Mouse (Mus musculus) frontal cortex, postnatal 25 days (tissue): ENCODE measurements around the gene Nphs1.
"Not testable (repeated sequence)": the region's sequence is repeated elsewhere in the genome, so short reads cannot be mapped to it uniquely, and the experiment has no call there.

Experiments
- DNase-seq, 2 experiments: peaks; one replicate each; pipeline ENCODE4 v3.0.0; 2022; ENCODE audit warnings: low spot score in 2 of 2

Nphs1 gene

GRCm38 (mm10) chr7:30440697-30441096, 17.4 kb upstream of the Nphs1 start:
- no peak for DNase-seq

- no peak for DNase-seq
These were observed 14.4 kb upstream of the Nphs1 start for GRCm38 (mm10) chr7:30443696-30444095.

GRCm38 (mm10) chr7:30444154-30444970, 13.8 kb upstream of the Nphs1 start:
- DNase-seq, result peak in 1 of 2 experiments; percentile 56

GRCm38 (mm10) chr7:30444971-30445751, 13.0 kb upstream of the Nphs1 start, which contains the start of gene Aplp1:
Gene Aplp1, minus strand, starts transcription at chr7:30445535.
- peak in 1 of 2 experiments; percentile 67 for DNase-seq

- DNase-seq, result no peak
These were observed 7.9 kb upstream of the Nphs1 start for GRCm38 (mm10) chr7:30450241-30450640.

GRCm38 (mm10) chr7:30453327-30453726, 4.8 kb upstream of the Nphs1 start:
- no peak for DNase-seq

- no peak for DNase-seq
These were observed 4.3 kb upstream of the Nphs1 start for GRCm38 (mm10) chr7:30453766-30454165.

GRCm38 (mm10) chr7:30454259-30454658, 3.9 kb upstream of the Nphs1 start:
- no peak for DNase-seq

GRCm38 (mm10) chr7:30456487-30456886, 1.6 kb upstream of the Nphs1 start:
- DNase-seq, result no peak

- DNase-seq, result no peak
These were observed 1.0 kb upstream of the Nphs1 start for GRCm38 (mm10) chr7:30456911-30457628.

GRCm38 (mm10) chr7:30459484-30459883, 1.4 kb downstream of the Nphs1 start:
- DNase-seq, result no peak

- no peak for DNase-seq
These were observed 5.5 kb downstream of the Nphs1 start for GRCm38 (mm10) chr7:30463568-30463967.

GRCm38 (mm10) chr7:30463996-30464395, 5.9 kb downstream of the Nphs1 start:
- DNase-seq, result no peak

GRCm38 (mm10) chr7:30464816-30465300, 6.7 kb downstream of the Nphs1 start:
- DNase-seq, result no peak

GRCm38 (mm10) chr7:30472411-30472810, 14.3 kb downstream of the Nphs1 start:
- DNase-seq, result no peak

GRCm38 (mm10) chr7:30474999-30475398, 16.9 kb downstream of the Nphs1 start:
- no peak for DNase-seq

- DNase-seq, result not testable (repeated sequence)
These were observed 18.0 kb downstream of the Nphs1 start for GRCm38 (mm10) chr7:30476136-30476535.

- no peak for DNase-seq
These were observed 19.6 kb downstream of the Nphs1 start for GRCm38 (mm10) chr7:30477415-30478381.

GRCm38 (mm10) chr7:30484250-30484649, 26.1 kb downstream of the Nphs1 start:
- DNase-seq, result no peak

- peak; percentile 20 to 44 for DNase-seq
These were observed 32.3 kb downstream of the Nphs1 start for GRCm38 (mm10) chr7:30490251-30490956.
